Mouse (Mus musculus): ENCODE measurements around the gene Cirbp.

DNA sequence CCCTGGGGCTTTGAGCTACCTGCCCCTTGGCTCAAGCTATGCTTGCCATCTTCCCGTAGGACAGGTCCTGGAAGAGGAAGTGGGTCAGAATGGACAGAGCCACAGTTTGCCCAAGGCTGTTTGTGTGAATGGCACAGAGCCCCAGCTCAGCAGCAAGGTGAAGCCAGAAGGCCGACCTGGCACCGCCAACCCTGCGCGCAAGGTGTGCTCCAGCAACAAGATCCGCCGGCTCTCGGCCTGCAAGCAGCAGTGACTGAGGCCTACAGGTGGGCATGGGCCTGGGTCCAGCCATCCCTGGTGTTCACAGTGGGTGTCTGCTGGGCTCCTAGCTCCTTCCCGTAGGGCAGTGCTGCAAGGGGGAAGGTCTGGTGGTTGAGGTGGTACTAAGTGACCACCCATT is 35.9 kb upstream of the Cirbp start:
- TF ChIP-seq POLR2A (IDR thresholded peaks at IDR 0.05; ENCODE audit: control insufficient read depth, extremely low read depth, insufficient read depth, low read length, poor library complexity) (no peak), CTCF (IDR thresholded peaks at IDR 0.05; ENCODE audit: borderline replicate concordance, control insufficient read depth, extremely low read depth, insufficient read depth, low read length, poor library complexity) (no peak)
